Mouse (Mus musculus) kidney, embryonic 16.5 days (tissue): Measurements from ENCODE around the gene Prkar1b. TPM values are rescaled to one million over a fixed set of nuclear protein-coding genes. Genes with fewer than 3 reads are reported as not detected.

Experiments used
- ATAC-seq: fragments of 200-750 bp; cut with Nextera tagmentation; 2 replicates; pipeline ENCODE4 v1.8.0; 2017; ENCODE audit warnings: moderate TSS enrichment; ENCODE audit not compliant: low FRiP score, low TSS enrichment
- H3K27ac ChIP-seq: fragments of 300-500 bp; sonication (generic); 2 replicates; pipeline ENCODE4 v1.5.1; 2014; ENCODE audit warnings: low read length
- H3K27me3 ChIP-seq: fragments of 300-500 bp; sonication (generic); 2 replicates; pipeline ENCODE4 v1.6.1; 2014; ENCODE audit warnings: low read length, control low read depth, mixed read lengths; ENCODE audit not compliant: insufficient read depth
- H3K36me3 ChIP-seq: fragments of 300-500 bp; sonication (generic); 2 replicates; pipeline ENCODE4 v1.6.1; 2014; ENCODE audit warnings: low read length, control low read depth, mixed read lengths; ENCODE audit not compliant: insufficient read depth
- H3K4me1 ChIP-seq: fragments of 300-500 bp; sonication (generic); 2 replicates; pipeline ENCODE4 v1.6.1; 2014; ENCODE audit warnings: low read length, control low read depth, mixed read lengths; ENCODE audit not compliant: insufficient read depth
- H3K4me2 ChIP-seq: fragments of 300-500 bp; sonication (generic); replicated peaks from 2 replicates; pipeline ENCODE4 v1.6.1; 2014; ENCODE audit warnings: low read depth, low read length
- H3K4me3 ChIP-seq: fragments of 300-500 bp; sonication (generic); 2 replicates; pipeline ENCODE4 v1.5.1; 2014; ENCODE audit warnings: mild to moderate bottlenecking, low read length
- H3K9ac ChIP-seq: fragments of 300-500 bp; sonication (generic); replicated peaks from 2 replicates; pipeline ENCODE4 v1.6.1; 2014; ENCODE audit warnings: low read length
- H3K9me3 ChIP-seq: fragments of 300-500 bp; sonication (generic); 2 replicates; pipeline ENCODE4 v1.6.1; 2016; ENCODE audit warnings: low read length, control low read depth
- WGBS: fragments of 180-500 bp; shearing (Covaris S2); extraction: QIAGEN DNeasy Blood & Tissue Kit; methylation state at CpG from one replicate; pipeline ENCODE4 v1.1.7; 2014; 5-methylcytosine and 5-hydroxymethylcytosine counted together
- polyA plus RNA-seq: library from polyadenylated mRNA; unstranded; fragments of >200 nt; fragmentation: Nextera tagmentation; extraction: Ambion mirVana; gene quantifications from 2 replicates; pipeline ENCODE4 v1.2.1, GENCODE M21; 2015

The Prkar1b gene
- polyA plus RNA-seq, 1 experiment from 2014 or later = 24.6 TPM

- peaks cover 5% of the 10 kb centered on the region; the same call in 1 of the 2 replicates for H3K4me1 ChIP-seq
- no peak overlapping the region for H3K4me2 ChIP-seq
- no peak overlapping the region for H3K4me3 ChIP-seq
- 69% methylated on average over 4 of the region's 4 CpGs for WGBS
- no peaks in the 10 kb centered on the region for H3K9me3 ChIP-seq
- no peak overlapping the region for H3K27ac ChIP-seq
- no peaks in the 10 kb centered on the region for H3K36me3 ChIP-seq
- ATAC-seq = no peak
- H3K9ac ChIP-seq = no peak overlapping the region
- no peaks in the 10 kb centered on the region for H3K27me3 ChIP-seq
Measured at GRCm38 (mm10) chr5:139114876-139115275, 34.9 kb downstream of the Prkar1b start.

DNA sequence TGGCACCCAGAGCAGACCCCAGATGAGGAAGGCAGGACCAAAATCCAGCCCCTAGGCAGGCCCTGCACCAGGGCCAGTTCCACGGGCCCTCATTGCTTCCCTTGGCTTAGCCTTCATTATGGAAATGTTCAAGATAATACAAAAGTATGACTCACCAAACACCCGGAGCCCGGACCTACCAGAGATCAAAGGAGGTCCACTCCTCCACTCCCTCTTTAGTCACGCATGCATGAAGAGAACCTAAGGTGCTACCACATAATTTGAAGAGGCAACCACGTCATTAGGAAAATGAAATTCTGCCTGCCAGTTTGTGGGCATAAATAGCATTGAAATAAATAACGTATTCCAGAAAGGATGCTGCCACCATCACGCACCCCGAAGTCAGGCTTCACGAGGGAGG, 37.4 kb downstream of the Prkar1b start:
- H3K9me3 ChIP-seq = no peaks in the 10 kb centered on the region
- H3K9ac ChIP-seq = no peak overlapping the region
- no peak for ATAC-seq
- no peak overlapping the region for H3K4me3 ChIP-seq
- H3K27ac ChIP-seq = no peak overlapping the region
- 56% methylated on average over 9 of the region's 9 CpGs for WGBS
- H3K4me1 ChIP-seq = peaks cover 5% of the 10 kb centered on the region; the same call in 1 of the 2 replicates
- H3K36me3 ChIP-seq = no peaks in the 10 kb centered on the region
- no peak overlapping the region for H3K4me2 ChIP-seq
- H3K27me3 ChIP-seq = no peaks in the 10 kb centered on the region

- Histone ChIP-seq H3K36me3 (no peaks in the 10 kb centered on the region), H3K4me1 (peaks cover 5% of the 10 kb centered on the region; the same call in 1 of the 2 replicates), H3K9me3 (no peaks in the 10 kb centered on the region), H3K4me3 (no peak overlapping the region), H3K27me3 (no peaks in the 10 kb centered on the region), H3K4me2 (no peak overlapping the region), H3K9ac (no peak overlapping the region), H3K27ac (no peak overlapping the region)
- 70% methylated on average over 9 of the region's 9 CpGs for WGBS
- no peak for ATAC-seq
Measured at GRCm38 (mm10) chr5:139111991-139112390, 37.8 kb downstream of the Prkar1b start.

DNA sequence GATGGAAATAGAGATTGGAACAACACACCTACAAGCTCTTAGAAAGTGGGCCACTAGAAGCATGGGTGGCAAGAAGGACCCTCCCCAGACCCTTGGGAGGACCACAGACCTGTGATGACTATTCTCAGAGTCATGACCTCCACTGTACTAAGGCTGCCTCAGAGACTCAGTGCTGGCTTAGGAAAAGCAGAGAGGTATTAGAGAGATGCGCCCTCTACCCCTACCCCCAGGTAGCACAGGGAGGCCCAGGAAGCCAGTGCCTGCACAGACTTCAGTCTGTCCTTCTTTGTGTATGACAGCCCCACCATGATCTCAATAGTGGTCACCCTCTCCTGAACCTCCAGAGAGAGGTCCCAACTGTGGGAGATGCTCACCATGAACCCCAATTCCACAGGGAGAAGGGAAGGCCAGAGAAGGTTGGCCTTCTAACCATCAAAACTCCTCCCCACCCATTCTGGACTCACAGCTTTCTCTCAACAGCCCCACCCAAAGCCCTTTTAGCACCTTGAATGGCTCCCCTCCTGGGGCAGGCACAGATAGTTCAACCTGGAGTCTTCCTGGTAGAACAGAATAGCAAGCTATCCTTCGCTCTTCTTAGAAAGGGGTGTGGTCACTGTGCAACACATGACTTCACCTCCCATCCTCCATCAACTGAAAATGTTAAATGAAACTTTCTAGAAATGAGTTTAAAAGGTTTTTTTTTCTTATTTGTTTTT, 39.5 kb downstream of the Prkar1b start:
- Histone ChIP-seq H3K4me3 (no peak overlapping the region), H3K27ac (no peak overlapping the region), H3K36me3 (no peaks in the 10 kb centered on the region), H3K4me2 (no peak overlapping the region), H3K9me3 (no peaks in the 10 kb centered on the region), H3K4me1 (peaks cover 5% of the 10 kb centered on the region; the same call in 1 of the 2 replicates), H3K27me3 (no peaks in the 10 kb centered on the region), H3K9ac (no peak overlapping the region)
- 88% methylated on average over 2 of the region's 2 CpGs for WGBS
- no peak for ATAC-seq

DNA sequence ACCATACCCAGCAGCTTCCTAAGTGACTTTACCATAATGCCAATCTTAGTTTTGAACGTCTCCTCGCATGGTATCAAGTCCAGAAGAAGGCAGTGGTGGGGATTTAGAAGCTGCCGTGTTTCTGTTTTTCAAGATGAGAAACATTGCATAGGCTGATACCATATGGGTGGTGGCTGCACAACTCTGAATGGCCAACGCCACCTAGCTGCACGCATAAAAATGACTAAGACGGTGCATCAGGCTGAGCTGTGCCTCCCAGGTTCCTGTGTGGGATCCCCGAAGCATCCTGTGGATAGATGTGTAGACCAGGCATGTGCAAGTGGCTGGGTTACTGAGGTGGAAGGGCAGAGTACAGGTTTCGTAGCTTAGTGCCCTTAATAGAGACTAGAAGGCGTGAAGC, 42.0 kb downstream of the Prkar1b start:
- Histone ChIP-seq H3K36me3 (no peaks in the 10 kb centered on the region), H3K9ac (no peak overlapping the region), H3K4me2 (no peak overlapping the region), H3K4me3 (no peak overlapping the region), H3K27ac (no peak overlapping the region), H3K4me1 (peaks cover 5% of the 10 kb centered on the region; the same call in 1 of the 2 replicates), H3K9me3 (no peaks in the 10 kb centered on the region), H3K27me3 (no peaks in the 10 kb centered on the region)
- no peak for ATAC-seq
- 72% methylated on average over 9 of the region's 9 CpGs for WGBS

GRCm38 (mm10) chr5:139101783-139102182, 48.0 kb downstream of the Prkar1b start:
- Histone ChIP-seq H3K4me3 (no peak overlapping the region), H3K9ac (no peak overlapping the region), H3K27ac (no peak overlapping the region), H3K27me3 (no peaks in the 10 kb centered on the region), H3K4me1 (no peaks in the 10 kb centered on the region), H3K36me3 (no peaks in the 10 kb centered on the region), H3K9me3 (peaks cover 6% of the 10 kb centered on the region; the same call in 1 of the 2 replicates), H3K4me2 (no peak overlapping the region)
- ATAC-seq = no peak
- 61% methylated on average over 6 of the region's 6 CpGs for WGBS

DNA sequence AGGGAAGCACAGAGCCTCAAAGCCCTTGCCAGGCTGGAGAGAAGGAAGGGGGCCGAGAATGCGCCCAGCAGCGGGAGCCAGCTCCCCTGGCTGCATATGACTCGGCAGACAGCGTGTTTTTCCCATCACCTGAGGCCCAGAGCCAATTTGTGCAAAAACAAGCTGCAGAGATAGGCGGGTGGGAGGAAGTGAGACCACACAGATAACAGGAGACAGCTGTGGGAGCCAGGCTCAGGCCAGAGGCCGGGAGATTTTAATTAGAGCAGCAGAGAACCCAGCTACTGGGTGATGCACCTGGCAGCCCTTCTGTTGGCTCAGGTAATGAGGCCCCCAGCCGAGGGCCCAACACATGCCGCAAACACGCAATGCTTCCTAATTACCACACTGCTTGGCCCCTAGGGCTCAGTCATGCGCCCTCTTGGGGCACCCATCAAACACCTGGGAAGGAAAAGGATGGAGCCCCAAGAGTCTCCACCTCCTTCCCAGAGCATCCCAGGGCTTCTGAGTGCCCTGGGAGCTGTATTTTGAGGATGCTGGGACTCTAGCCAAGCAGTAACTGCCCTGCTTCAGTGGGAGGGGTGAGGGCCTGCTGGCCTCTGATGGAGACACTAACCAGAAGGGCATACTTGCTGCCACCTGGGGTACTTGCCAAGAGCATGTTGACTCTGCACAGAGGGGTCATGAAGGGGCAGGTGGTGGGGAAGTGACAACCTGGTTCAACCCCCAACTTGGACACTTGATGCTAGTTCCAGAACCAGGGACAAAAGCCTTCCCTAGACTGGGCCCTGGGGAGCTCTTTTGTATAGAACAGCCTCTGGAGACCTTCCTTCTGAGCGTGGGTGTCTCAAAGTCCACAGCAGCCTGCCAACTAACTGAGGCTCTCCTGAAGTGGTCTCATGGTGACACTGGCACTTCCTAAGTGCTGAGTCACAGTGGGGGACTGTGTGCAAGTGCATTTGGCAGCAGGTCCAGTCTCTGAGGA, 50.5 kb downstream of the Prkar1b start:
- H3K4me3 ChIP-seq = no peak overlapping the region
- H3K27ac ChIP-seq = no peak overlapping the region
- no peaks in the 10 kb centered on the region for H3K36me3 ChIP-seq
- no peak overlapping the region for H3K4me2 ChIP-seq
- H3K27me3 ChIP-seq = no peaks in the 10 kb centered on the region
- H3K9ac ChIP-seq = no peak overlapping the region; the same call in 1 of the 2 replicates
- ATAC-seq = no peak
- peaks cover 9% of the 10 kb centered on the region for H3K4me1 ChIP-seq
- WGBS = 45% methylated on average over 12 of the region's 12 CpGs
- peaks cover 9% of the 10 kb centered on the region; the same call in 1 of the 2 replicates for H3K9me3 ChIP-seq

DNA sequence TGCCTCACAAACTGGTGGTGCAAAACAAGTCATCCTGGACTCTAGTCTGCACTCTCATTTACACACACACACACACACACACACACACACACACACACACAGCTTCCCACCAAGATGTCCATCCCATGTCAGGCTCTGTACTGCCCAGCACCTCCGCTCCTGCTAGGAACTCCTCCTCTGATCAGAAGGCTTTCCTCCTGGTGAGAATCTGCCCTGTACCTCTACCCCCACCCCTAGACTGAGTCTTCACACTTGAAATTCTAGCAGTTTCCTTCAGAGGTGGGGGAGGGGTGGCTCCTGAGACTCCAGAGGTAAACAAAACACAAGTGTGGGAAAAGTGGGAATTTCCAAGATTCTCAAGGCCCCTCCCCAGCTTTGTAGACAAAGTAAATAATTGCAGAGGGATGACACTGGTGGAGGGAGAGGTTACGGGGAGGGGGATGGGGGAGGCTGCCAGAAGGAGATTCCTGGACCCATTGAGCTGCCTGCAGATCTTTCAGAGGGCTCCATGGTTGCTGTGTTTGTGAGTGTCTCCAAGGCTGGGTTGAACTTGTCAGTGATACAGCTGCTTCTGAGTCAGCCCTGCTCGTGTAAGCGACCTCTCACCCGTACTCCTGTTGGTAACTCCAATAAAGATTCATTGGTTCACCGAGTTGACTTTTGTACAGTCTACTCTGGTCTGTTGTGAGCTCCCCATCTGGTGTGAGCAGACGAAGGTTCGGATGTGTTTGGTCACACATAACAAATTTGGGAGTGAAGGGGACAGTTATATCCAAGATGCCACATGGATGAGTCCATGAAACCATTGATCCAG, 54.3 kb downstream of the Prkar1b start:
- Histone ChIP-seq H3K4me1 (peaks cover 12% of the 10 kb centered on the region), H3K27ac (no peak overlapping the region), H3K9me3 (peaks cover 9% of the 10 kb centered on the region; the same call in 1 of the 2 replicates), H3K4me3 (no peak overlapping the region), H3K36me3 (no peaks in the 10 kb centered on the region), H3K4me2 (no peak overlapping the region), H3K27me3 (no peaks in the 10 kb centered on the region), H3K9ac (no peak overlapping the region)
- 44% methylated on average over 8 of the region's 8 CpGs for WGBS
- peak; percentile 58 for ATAC-seq

GRCm38 (mm10) chr5:139093534-139093933, 56.3 kb downstream of the Prkar1b start:
- H3K27me3 ChIP-seq = no peaks in the 10 kb centered on the region
- no peaks in the 10 kb centered on the region for H3K36me3 ChIP-seq
- no peak overlapping the region for H3K4me2 ChIP-seq
- WGBS = 61% methylated on average over 4 of the region's 4 CpGs
- H3K4me1 ChIP-seq = peaks cover 16% of the 10 kb centered on the region
- H3K9ac ChIP-seq = no peak overlapping the region
- H3K9me3 ChIP-seq = peaks cover 9% of the 10 kb centered on the region; the same call in 1 of the 2 replicates
- no peak overlapping the region for H3K27ac ChIP-seq
- H3K4me3 ChIP-seq = no peak overlapping the region
- no peak for ATAC-seq
